Mouse (Mus musculus) liver, postnatal 0 days (tissue): Measurements from ENCODE around the gene Hcar2. TPM values are rescaled to one million over a fixed set of nuclear protein-coding genes. Genes with fewer than 3 reads are reported as not detected.
A peak's percentile ranks its signal among the peaks of the same experiment; 100 is the strongest.

Experiments used
- ATAC-seq: fragments of 200-750 bp; cut with Nextera tagmentation; 2 replicates; pipeline ENCODE4 v1.8.0; 2017; ENCODE audit warnings: mild to moderate bottlenecking, moderate library complexity
- DNase-seq: peaks from one replicate; pipeline ENCODE4 v3.0.0-alpha.2; 2016
- H3K27ac ChIP-seq: fragments of 300-500 bp; sonication (generic); 2 replicates; pipeline ENCODE4 v1.5.1; 2014; ENCODE audit warnings: antibody characterized with exemption, moderate library complexity, mild to moderate bottlenecking, low read depth
- H3K27me3 ChIP-seq: fragments of 300-500 bp; sonication (generic); 2 replicates; pipeline ENCODE4 v1.6.1; 2014; ENCODE audit warnings: low read length, control low read depth, mixed read lengths; ENCODE audit not compliant: insufficient read depth
- H3K36me3 ChIP-seq: fragments of 300-500 bp; sonication (generic); replicated peaks from 2 replicates; pipeline ENCODE4 v1.6.1; 2014; ENCODE audit warnings: mild to moderate bottlenecking, control low read depth, low read length, moderate library complexity, mixed read lengths; ENCODE audit not compliant: insufficient read depth
- H3K4me1 ChIP-seq: fragments of 300-500 bp; sonication (generic); 2 replicates; pipeline ENCODE4 v1.6.1; 2014; ENCODE audit warnings: antibody characterized with exemption, mild to moderate bottlenecking, control low read depth; ENCODE audit not compliant: insufficient read depth
- H3K4me2 ChIP-seq: fragments of 300-500 bp; sonication (generic); 2 replicates; pipeline ENCODE4 v1.6.1; 2014; ENCODE audit warnings: low read depth, mild to moderate bottlenecking, low read length, moderate library complexity, mixed read lengths
- H3K4me3 ChIP-seq: fragments of 300-500 bp; sonication (generic); 2 replicates; pipeline ENCODE4 v1.5.1; 2014; ENCODE audit warnings: low read depth, low read length
- H3K9ac ChIP-seq: fragments of 300-500 bp; sonication (generic); replicated peaks from 2 replicates; pipeline ENCODE4 v1.6.1; 2014; ENCODE audit warnings: mild to moderate bottlenecking, moderate library complexity
- H3K9me3 ChIP-seq: fragments of 300-500 bp; sonication (generic); 2 replicates; pipeline ENCODE4 v1.6.1; 2016; ENCODE audit warnings: mild to moderate bottlenecking, control low read depth, low read length, mixed read lengths
- CTCF ChIP-seq: sonication (generic); IDR thresholded peaks from 2 replicates; pipeline ENCODE4 v1.5.1; 2016; ENCODE audit warnings: antibody characterized with exemption, low read depth
- EP300 ChIP-seq: IDR thresholded peaks from 2 replicates; pipeline ENCODE4 v1.6.1; 2016; ENCODE audit warnings: antibody characterized with exemption, low read depth, mild to moderate bottlenecking
- WGBS: fragments of 180-500 bp; shearing (Covaris S2); extraction: QIAGEN DNeasy Blood & Tissue Kit; methylation state at CpG from one replicate; pipeline ENCODE4 v1.1.7; 2014; ENCODE audit not compliant: insufficient replicate concordance; 5-methylcytosine and 5-hydroxymethylcytosine counted together
- polyA plus RNA-seq: library from polyadenylated mRNA; unstranded; fragments of >200 nt; fragmentation: Nextera tagmentation; extraction: Ambion mirVana; gene quantifications from 2 replicates; pipeline ENCODE4 v1.2.1, GENCODE M21; 2015

Gene Hcar2
- polyA plus RNA-seq, 1 experiment from 2014 or later: 0.22 TPM

GRCm38 (mm10) chr5:123869615-123870014 is 4.3 kb upstream of the Hcar2 start:
- H3K27ac ChIP-seq: no peak overlapping the region
- H3K9ac ChIP-seq: no peak overlapping the region
- no peaks in the 10 kb centered on the region for H3K36me3 ChIP-seq
- no peak for ATAC-seq
- H3K27me3 ChIP-seq: no peaks in the 10 kb centered on the region
- no peaks in the 10 kb centered on the region for H3K9me3 ChIP-seq
- no peak for TF ChIP-seq CTCF
- TF ChIP-seq EP300: no peak
- 87% methylated on average over 4 of the region's 4 CpGs for WGBS
- 0 out of 2 replicates have a peak, but pooled peaks cover 4% of the 10 kb centered on the region for H3K4me1 ChIP-seq
- no peak overlapping the region for H3K4me3 ChIP-seq
- DNase-seq: no peak
- no peak overlapping the region for H3K4me2 ChIP-seq

GRCm38 (mm10) chr5:123866457-123866856 is 1.2 kb upstream of the Hcar2 start:
- TF ChIP-seq CTCF: no peak
- no peak for TF ChIP-seq EP300
- no peak overlapping the region for H3K4me3 ChIP-seq
- ATAC-seq (no peak), DNase-seq (no peak)
- no peak overlapping the region for H3K27ac ChIP-seq
- no peak overlapping the region for H3K4me2 ChIP-seq
- no peaks in the 10 kb centered on the region for H3K36me3 ChIP-seq
- H3K9me3 ChIP-seq: no peaks in the 10 kb centered on the region
- 71% methylated on average over 4 of the region's 4 CpGs for WGBS
- H3K4me1 ChIP-seq: peaks cover 12% of the 10 kb centered on the region; the same call in 1 of the 2 replicates
- no peaks in the 10 kb centered on the region for H3K27me3 ChIP-seq
- H3K9ac ChIP-seq: no peak overlapping the region

GRCm38 (mm10) chr5:123863934-123864333 is 1.4 kb downstream of the Hcar2 start:
- no peaks in the 10 kb centered on the region for H3K36me3 ChIP-seq
- no peak overlapping the region for H3K27ac ChIP-seq
- 84% methylated on average over 14 of the region's 14 CpGs for WGBS
- H3K4me2 ChIP-seq: no peak overlapping the region
- no peaks in the 10 kb centered on the region for H3K9me3 ChIP-seq
- no peak overlapping the region for H3K4me3 ChIP-seq
- ATAC-seq (no peak), DNase-seq (no peak)
- no peak overlapping the region for H3K9ac ChIP-seq
- H3K27me3 ChIP-seq: no peaks in the 10 kb centered on the region
- peaks cover 12% of the 10 kb centered on the region; the same call in 1 of the 2 replicates for H3K4me1 ChIP-seq
- no peak for TF ChIP-seq EP300
- no peak for TF ChIP-seq CTCF

GRCm38 (mm10) chr5:123862374-123863350 is 2.6 kb downstream of the Hcar2 start:
- ATAC-seq (peak; percentile 63), DNase-seq (peak; percentile 52)
- Histone ChIP-seq H3K9me3 (no peaks in the 10 kb centered on the region), H3K4me2 (peak overlapping the region; percentile 54), H3K4me3 (peak overlapping the region; percentile 17; the same call in 1 of the 2 replicates), H3K27me3 (no peaks in the 10 kb centered on the region), H3K27ac (no peak overlapping the region; the same call in 1 of the 2 replicates), H3K36me3 (no peaks in the 10 kb centered on the region), H3K9ac (no peak overlapping the region), H3K4me1 (peaks cover 12% of the 10 kb centered on the region; the same call in 1 of the 2 replicates)
- TF ChIP-seq CTCF: no peak
- TF ChIP-seq EP300: no peak
- 48% methylated on average over 15 of the region's 15 CpGs for WGBS

GRCm38 (mm10) chr5:123858798-123859197 is 6.5 kb downstream of the Hcar2 start:
- Histone ChIP-seq H3K4me3 (no peak overlapping the region), H3K4me2 (no peak overlapping the region), H3K4me1 (peaks cover 10% of the 10 kb centered on the region), H3K9me3 (no peaks in the 10 kb centered on the region), H3K27me3 (no peaks in the 10 kb centered on the region), H3K36me3 (no peaks in the 10 kb centered on the region), H3K27ac (no peak overlapping the region), H3K9ac (no peak overlapping the region)
- DNase-seq: no peak
- no peak for TF ChIP-seq EP300
- no peak for TF ChIP-seq CTCF
- no peak for ATAC-seq
- WGBS: 45% methylated on average over 11 of the region's 11 CpGs

GRCm38 (mm10) chr5:123854511-123854910 is 10.8 kb downstream of the Hcar2 start:
- ATAC-seq (peak; percentile 91), DNase-seq (peak; percentile 46)
- Histone ChIP-seq H3K9me3 (no peaks in the 10 kb centered on the region), H3K4me3 (no peak overlapping the region), H3K4me1 (peaks cover 12% of the 10 kb centered on the region), H3K36me3 (no peaks in the 10 kb centered on the region), H3K27me3 (no peaks in the 10 kb centered on the region), H3K4me2 (no peak overlapping the region), H3K27ac (0 out of 2 replicates have a peak overlapping the region, but pooled peaks have one; percentile 5), H3K9ac (no peak overlapping the region)
- WGBS: 62% methylated on average over 9 of the region's 9 CpGs
- no peak for TF ChIP-seq EP300
- TF ChIP-seq CTCF: no peak
